Mouse (Mus musculus): Measurements from ENCODE around the gene Mcrip2.
"Not testable (repeated sequence)": the region's sequence is repeated elsewhere in the genome, so short reads cannot be mapped to it uniquely, and the experiment has no call there.

The Mcrip2 gene

GRCm38 (mm10) chr17:25880196-25880910 is 11.8 kb upstream of the Mcrip2 start, which contains the start of gene Wfikkn1:
Gene Wfikkn1, minus strand, starts transcription at chr17:25880858.
- DNase-seq (ENCODE audit: low spot score), result peak; percentile 92

DNA sequence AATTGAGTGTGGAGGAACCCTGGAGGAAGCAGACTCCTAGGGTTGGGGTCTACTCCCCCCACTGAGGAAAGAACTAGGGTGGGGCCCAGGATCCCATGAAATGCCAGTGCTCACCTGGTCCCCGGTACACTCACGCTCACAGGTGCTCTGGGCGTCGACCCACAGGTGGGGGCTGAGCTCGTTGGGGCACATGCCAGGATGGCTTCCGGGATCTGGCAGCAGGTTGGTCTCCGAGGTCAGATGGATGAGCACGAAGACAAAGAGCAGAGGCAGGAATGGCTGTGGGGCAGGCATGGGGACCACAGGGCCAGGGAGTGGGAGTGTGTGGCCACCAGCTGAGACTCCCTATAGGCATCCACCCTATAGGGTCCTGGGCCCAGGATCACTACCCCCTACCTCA is 11.2 kb upstream of the Mcrip2 start:
- DNase-seq (ENCODE audit: low spot score), result no peak

- peak; percentile 79 for DNase-seq (ENCODE audit: low spot score)
Measured at GRCm38 (mm10) chr17:25879261-25879660, 10.7 kb upstream of the Mcrip2 start.

GRCm38 (mm10) chr17:25878611-25879180 is 10.1 kb upstream of the Mcrip2 start:
- DNase-seq (ENCODE audit: low spot score), result no peak

GRCm38 (mm10) chr17:25877741-25878610 is 9.4 kb upstream of the Mcrip2 start:
- DNase-seq (ENCODE audit: low spot score), result no peak

DNA sequence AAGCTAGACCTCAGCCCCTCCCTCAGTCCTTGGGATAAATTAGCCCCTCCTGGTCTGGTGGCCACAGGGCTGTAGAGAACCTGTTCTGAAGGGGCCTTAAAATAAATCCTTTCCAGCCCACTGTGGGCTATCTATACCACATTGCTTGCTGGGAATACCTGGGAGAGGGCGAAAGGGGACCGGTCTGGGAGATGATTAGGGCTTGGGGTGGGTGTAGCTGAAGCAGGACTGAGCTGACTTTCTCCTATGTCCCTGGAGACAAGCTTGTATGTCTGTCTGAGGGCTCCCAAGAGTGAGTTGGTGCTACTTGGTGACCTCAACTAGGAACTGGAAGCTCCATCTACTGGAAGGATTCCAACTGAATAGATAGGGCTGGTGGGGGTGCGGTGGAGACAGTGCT is 8.5 kb upstream of the Mcrip2 start:
- no peak for DNase-seq (ENCODE audit: low spot score)

DNA sequence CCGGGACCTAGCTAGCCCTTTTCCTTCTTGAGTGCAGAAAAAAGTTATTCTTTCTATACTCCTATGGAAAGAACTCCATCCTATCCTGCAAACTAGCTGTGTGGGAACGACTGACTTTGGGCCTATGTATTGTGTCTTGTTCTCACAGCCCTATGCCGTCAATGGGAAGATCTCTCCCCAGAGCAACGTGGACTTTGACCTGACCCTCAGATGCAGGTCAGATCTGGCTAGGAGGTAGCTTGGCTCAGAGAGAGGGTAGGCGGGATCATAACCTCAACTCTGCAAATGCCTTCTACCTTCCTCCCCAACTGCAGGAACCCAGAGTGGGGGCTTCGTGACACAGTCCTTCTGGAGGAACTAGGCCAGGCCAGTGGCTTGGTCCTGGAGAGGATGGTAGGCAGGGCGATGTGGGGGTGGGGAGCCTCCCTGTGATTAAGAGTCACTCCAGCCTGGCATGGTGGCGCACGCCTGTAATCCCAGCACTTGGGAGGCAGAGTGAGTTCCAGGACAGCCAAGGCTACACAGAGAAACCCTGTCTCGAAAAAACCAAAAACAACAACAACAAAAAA is 7.9 kb upstream of the Mcrip2 start:
- peak; percentile 30 for DNase-seq (ENCODE audit: low spot score)

GRCm38 (mm10) chr17:25875171-25876136 is 6.9 kb upstream of the Mcrip2 start:
- peak; percentile 96 for DNase-seq (ENCODE audit: low spot score)

DNA sequence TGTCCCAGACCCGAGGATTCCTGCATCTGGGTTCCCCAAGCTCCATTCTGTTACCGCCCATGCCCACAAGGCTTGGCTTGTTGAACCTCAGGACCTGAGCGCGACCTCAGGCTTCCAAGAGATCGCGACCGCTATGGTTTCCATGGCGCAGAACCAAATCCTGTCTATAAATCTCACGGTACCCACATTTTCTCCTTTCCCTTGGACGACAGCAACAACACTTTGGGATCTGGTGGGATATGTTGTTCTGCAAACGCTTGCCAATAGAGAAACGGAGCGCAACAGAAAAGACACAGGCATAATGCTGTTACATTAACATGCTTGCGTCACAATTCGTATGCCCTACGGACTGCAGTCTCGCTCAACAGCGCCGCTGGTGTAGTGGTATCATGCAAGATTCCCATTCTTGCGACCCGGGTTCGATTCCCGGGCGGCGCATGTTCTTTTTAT is 6.2 kb upstream of the Mcrip2 start, which contains the start of gene Mettl26:
Gene Mettl26 (plus strand): TSS at position 354 of the 450 bp plus-strand sequence.
- peak; percentile 98 for DNase-seq (ENCODE audit: low spot score)

DNA sequence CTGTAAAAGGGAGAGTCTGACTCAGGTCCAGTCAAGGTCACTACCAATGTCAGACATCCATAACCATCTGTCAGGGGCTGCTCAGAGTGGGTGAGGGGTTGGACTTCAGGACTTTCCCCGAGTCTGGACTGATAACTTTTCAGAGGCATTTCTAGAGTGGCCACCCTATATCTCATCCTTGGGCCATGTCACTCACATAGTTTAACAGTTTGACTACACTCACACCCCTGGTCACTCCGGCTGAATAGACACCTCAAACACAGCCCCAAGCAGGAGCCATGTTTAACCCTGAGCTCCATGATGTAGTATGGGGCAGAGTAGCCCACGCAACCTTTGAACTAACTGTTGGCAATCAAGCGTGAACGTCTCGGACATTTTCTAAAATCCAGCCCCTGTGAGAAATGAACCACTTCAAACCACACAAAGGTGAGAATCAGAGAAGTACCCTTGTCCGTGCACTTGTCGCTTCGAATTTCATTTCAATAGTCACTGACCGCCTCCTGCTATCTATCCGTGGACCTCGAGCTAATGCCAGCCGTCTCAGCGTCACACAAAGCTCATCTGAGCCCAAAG is 5.7 kb upstream of the Mcrip2 start:
- DNase-seq (ENCODE audit: low spot score), result no peak

DNA sequence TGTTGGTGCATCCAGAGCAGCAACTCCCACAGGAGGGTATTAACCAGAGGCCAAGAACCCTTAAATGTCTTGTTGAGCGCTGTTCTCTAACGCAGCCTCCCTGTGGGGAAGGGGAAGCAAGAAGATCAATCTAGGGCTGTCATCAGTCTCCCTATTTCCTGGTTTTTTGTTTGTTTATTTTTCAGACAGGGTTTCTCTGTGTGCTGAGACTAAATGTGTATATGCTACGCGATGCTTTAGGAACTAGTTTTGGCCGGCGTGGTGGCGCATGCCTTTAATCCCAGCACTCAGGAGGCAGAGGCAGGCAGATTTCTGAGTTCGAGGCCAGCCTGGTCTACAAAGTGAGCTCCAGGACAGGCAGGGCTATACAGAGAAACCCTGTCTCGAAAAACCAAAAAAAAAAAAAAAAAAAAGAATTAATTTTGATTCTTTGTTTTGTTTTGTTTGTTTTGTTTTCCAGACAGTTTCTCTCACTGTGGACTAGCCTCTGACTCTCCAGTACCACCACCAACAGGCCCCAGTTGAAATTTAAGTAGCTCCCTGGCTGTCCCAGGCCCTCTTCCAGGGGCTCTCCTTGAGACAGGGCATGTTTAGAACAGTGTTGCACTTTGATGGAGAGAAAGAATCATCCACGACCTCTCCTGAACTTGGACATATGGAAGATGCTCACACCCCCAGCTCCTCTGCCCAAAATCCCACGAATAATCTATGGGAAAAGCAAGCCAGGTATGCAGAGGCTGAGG is 5.0 kb upstream of the Mcrip2 start:
- DNase-seq (ENCODE audit: low spot score), result no peak

DNA sequence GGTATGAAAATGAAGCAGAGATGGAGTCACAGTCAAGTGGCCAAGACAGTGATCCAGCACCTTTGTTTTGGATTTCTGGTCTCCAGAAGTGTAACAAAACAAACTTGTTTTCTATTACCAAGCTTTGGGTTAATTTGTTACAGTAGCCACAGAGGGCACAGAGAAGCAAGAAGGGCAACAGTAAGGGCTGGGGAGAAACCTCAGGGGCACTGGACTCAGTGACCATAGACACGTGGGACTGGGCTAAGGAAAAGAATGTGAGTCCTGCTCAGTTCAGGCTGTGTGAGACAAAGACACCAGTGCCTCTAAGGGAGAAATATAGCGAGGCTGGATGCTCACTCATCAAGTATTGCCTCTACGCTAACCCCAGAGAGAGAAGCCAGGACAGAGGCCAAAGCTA is 4.1 kb upstream of the Mcrip2 start:
- DNase-seq (ENCODE audit: low spot score), result no peak

DNA sequence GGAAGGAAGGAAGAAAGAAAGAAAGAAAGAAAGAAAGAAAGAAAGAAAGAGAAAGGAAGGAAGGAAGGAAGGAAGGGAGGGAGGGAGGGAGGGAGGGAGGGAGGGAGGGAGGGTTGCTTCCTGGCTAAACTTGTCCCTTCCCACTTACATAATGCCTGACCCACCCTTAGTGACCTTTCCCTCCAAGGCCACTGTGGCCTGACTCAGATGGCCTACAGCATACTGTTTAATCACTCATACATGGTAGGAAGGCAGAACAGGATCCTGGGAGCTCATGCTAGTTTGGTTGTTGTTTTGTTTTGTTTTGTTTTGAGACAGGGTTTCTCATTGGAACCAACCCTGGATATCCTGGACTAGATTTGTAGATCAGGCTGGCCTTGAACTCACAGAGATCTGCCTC is 3.0 kb upstream of the Mcrip2 start:
- DNase-seq (ENCODE audit: low spot score), result not testable (repeated sequence)

DNA sequence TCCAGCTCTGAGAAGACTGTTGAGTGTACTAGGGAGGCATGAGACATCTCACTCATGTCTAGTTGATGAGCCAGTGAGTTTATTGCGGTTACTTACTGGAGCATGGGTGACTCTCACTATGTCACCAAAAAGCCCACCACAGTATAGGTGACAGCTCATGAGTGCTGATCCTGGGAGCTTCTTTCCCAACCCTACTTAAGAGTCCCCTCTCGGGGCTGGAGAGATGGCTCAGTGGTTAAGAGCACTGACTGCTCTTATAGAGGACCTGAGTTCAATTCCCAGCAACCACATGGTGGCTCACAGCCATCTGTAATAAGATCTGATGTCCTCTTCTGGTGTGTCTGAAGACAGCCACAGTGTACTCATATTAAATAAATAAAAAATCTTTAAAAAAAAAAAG is 1.4 kb upstream of the Mcrip2 start:
- no peak for DNase-seq (ENCODE audit: low spot score)

DNA sequence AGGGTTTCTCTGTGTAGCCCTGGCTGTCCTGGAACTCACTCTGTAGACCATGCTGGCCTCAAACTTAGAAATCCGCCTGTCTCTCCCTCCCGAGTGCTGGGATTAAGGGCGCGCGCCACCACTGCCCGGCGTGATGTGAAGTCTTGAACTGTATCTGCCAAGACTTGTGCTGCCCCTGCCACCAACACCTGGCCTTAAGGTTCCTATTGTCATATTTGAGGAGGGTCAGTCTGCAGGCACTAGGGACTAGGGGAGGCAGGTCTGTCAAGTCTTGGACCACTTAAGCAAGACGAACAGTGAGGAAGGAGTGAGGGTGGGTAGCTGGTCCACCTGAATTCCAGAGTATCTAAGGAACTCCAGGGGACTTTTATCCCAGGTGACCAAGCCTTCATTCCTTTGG is 934 bp upstream of the Mcrip2 start:
- DNase-seq (ENCODE audit: low spot score), result no peak

DNA sequence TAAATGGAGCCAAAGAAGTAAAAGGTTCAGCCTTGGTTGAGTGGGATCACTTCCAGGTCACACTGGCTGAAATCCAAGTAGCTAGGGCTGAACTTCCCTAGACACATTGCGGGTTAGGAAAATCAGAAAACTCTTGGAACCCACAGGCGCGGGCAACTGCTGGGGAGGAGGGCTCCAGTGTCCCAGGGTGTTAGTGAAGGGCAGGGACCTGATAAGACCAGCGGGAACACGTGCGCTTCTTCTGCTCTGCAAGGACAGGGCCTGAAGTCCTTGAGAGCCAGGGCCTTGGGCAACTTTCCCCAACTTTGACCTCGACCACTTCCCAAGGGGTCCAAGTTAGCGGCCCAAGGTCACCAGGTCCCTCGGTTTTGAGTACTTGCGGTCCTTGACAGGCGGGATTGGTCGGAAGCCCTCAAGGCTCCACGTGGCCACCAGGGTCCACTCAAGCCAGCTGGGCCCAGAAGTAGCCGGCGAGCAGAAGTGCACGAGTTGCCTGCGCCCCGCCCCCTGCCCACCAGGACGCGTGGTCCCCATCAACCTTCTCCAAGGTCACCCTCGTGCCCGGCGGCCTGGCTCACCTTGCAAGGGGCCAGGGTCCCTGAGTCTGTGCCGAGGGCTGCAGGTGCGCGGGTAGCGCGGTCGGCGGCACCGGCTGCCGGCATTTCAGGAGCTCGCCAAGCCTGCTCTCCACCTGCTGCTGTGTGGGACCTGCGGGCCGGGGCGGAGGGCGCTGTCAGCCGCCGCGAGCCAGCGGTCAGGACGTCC is 546 bp downstream of the Mcrip2 start:
- peak; percentile 67 for DNase-seq (ENCODE audit: low spot score)

- no peak for DNase-seq (ENCODE audit: low spot score)
Measured at GRCm38 (mm10) chr17:25867509-25867835, 1.1 kb downstream of the Mcrip2 start.

DNA sequence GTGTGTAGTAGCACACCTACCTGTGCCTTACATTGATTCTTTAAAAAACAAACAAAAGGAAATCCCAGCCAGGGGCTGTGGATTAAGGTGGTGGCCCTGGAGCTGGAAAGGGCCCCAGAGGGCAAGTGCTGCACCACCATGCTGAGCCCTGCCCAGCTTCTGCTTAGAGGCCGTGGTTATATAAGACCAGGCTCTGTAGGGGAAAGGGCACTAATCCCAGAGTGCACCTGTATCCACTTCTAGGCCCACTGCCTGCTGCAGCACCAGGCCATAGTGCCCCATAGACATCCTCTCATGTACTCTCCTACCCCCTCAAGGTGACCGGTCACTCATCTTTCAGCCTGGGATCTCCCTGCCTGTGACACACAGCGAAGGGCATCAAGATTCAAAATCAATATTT is 2.4 kb downstream of the Mcrip2 start:
- no peak for DNase-seq (ENCODE audit: low spot score)

GRCm38 (mm10) chr17:25865288-25865687 is 3.3 kb downstream of the Mcrip2 start:
- DNase-seq (ENCODE audit: low spot score), result no peak

- DNase-seq (ENCODE audit: low spot score), result no peak
Measured at GRCm38 (mm10) chr17:25864311-25864710, 4.3 kb downstream of the Mcrip2 start.
